Mouse (Mus musculus) bone marrow macrophage, adult 2 months (primary cell): ENCODE results near the gene Epha5.

Experiments
- CTCF ChIP-seq: IDR thresholded peaks from 2 replicates; pipeline ENCODE4 v1.5.1; 2012; ENCODE audit warnings: low read depth, mild to moderate bottlenecking, low read length, moderate library complexity
- POLR2A ChIP-seq: IDR thresholded peaks from 2 replicates; pipeline ENCODE4 v1.6.1; 2012; ENCODE audit warnings: mild to moderate bottlenecking, low read depth, low read length, borderline replicate concordance

DNA sequence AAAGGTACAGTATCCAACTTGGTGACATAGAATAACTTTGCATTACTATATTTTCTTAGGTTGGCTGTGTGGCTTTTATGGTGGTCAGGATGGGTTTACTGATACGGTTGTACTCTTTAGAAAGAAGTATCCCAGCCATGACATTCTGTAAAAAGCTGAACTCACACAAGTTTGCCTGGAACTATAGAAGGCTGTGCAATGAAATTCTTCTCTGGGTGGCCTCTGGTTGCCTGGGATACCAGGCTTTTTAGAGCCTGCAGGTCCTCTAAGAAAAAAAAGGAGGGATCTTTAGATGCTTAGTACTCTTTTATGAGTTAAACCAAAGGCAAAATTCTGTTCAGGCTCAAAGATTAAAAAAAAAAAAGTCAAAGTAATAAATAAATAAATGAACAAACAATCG lies 208.6 kb downstream of the Epha5 start:
- TF ChIP-seq CTCF = no peak
- TF ChIP-seq POLR2A = no peak
